Mouse (Mus musculus) cortical plate, adult 2 months (tissue): ENCODE measurements around the gene Mep1a.

Experiments
- CTCF ChIP-seq: fragments of 200-500 bp; IDR thresholded peaks from 2 replicates; pipeline ENCODE4 v1.5.1; 2011; ENCODE audit warnings: mild to moderate bottlenecking, control low read depth, low read length; ENCODE audit not compliant: insufficient read depth; ENCODE audit errors: extremely low read depth
- POLR2A ChIP-seq: fragments of 200-500 bp; IDR thresholded peaks from 2 replicates; pipeline ENCODE4 v1.6.1; 2011; ENCODE audit warnings: mild to moderate bottlenecking, low read length, control low read depth; ENCODE audit not compliant: insufficient read depth; ENCODE audit errors: extremely low read depth

DNA sequence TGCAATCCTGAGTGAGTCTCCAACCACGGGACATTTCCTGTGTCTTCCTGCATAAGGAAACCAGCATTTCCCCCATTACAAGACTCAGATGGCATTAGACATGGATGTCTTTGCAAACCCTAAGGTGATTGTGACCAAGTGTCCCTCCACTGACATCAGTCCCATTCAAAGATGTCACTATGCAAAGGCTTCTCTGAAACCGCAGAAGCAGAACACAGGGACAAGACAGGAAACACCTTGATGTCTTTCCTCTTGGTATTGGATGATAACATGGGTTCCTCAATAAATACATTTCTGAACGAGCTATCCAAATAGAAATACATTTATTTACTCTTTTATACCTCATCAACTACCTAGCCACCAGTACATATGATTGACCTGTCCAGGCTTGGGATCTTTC is 1.4 kb downstream of the Mep1a start:
- TF ChIP-seq CTCF (no peak), POLR2A (no peak)
